Mouse (Mus musculus) CH12.LX (cell line): ENCODE data around the gene Fli1. TPM values are rescaled to one million over a fixed set of nuclear protein-coding genes. Genes with fewer than 3 reads are reported as not detected.

Experiments used
- DNase-seq: peaks from one replicate; pipeline ENCODE4 v3.0.0-alpha.2; 2013; ENCODE audit errors: extremely low read depth
- H3K27ac ChIP-seq: 2 replicates; pipeline ENCODE4 v1.5.1; 2012; ENCODE audit warnings: low read depth, mild to moderate bottlenecking, control low read depth, moderate library complexity; ENCODE audit not compliant: insufficient read depth
- H3K27me3 ChIP-seq: replicated peaks from 2 replicates; pipeline ENCODE3; 2012; ENCODE audit warnings: inconsistent platforms
- H3K36me3 ChIP-seq, 2 experiments: replicated peaks in 1 of 2; 2 replicates each; pipeline versions ENCODE3 to v1.6.1; 2012; ENCODE audit warnings: inconsistent platforms in 1 of 2, low read length in 1 of 2, mild to moderate bottlenecking in 1 of 2, mixed read lengths in 1 of 2, moderate library complexity in 1 of 2; ENCODE audit not compliant: control insufficient read depth in 1 of 2, insufficient read depth in 1 of 2
- H3K4me1 ChIP-seq, 2 experiments: 2 replicates each; pipeline ENCODE4 v1.6.1; 2012; ENCODE audit warnings: inconsistent platforms in 1 of 2, moderate library complexity in 1 of 2; ENCODE audit not compliant: insufficient read depth in 2 of 2, control insufficient read depth in 1 of 2
- H3K4me2 ChIP-seq: 2 replicates; pipeline ENCODE4 v1.6.1; 2012; ENCODE audit warnings: low read depth, mild to moderate bottlenecking, control low read depth; ENCODE audit not compliant: poor library complexity, insufficient read depth, severe bottlenecking
- H3K4me3 ChIP-seq, 3 experiments: fragments of 150-350 bp in 1 of 3; sonication (generic) in 1 of 3; replicated peaks in 1 of 3; 2 replicates each; pipeline versions ENCODE3 to v1.5.1; 2011 to 2012; ENCODE audit warnings: low read depth in 2 of 3, low read length in 2 of 3, mild to moderate bottlenecking in 2 of 3, moderate library complexity in 2 of 3, control low read depth in 1 of 3, improper control_type of control experiment in 1 of 3, inconsistent platforms in 1 of 3, mixed read lengths in 1 of 3; ENCODE audit not compliant: poor library complexity in 1 of 3
- H3K79me2 ChIP-seq: replicated peaks from 2 replicates; pipeline ENCODE4 v1.6.1; 2012; ENCODE audit warnings: mild to moderate bottlenecking, moderate library complexity; ENCODE audit not compliant: control insufficient read depth, poor library complexity, insufficient read depth, severe bottlenecking; ENCODE audit errors: extremely low read depth
- H3K9ac ChIP-seq: 2 replicates; pipeline ENCODE4 v1.6.1; 2012; ENCODE audit warnings: low read depth, mild to moderate bottlenecking, control low read depth, moderate library complexity; ENCODE audit not compliant: insufficient read depth
- H3K9me3 ChIP-seq: replicated peaks from 2 replicates; pipeline ENCODE3; 2012; ENCODE audit warnings: low read length, inconsistent platforms, mixed read lengths
- BHLHE40 ChIP-seq: IDR thresholded peaks from 2 replicates; pipeline ENCODE4 v1.6.1; 2011; ENCODE audit warnings: mild to moderate bottlenecking, low read depth, low read length, improper control_type of control experiment
- CHD2 ChIP-seq: IDR thresholded peaks from 2 replicates; pipeline ENCODE4 v1.6.1; 2011; ENCODE audit warnings: low read length, improper control_type of control experiment
- CTCF ChIP-seq, 2 experiments: IDR thresholded peaks in 1 of 2; conservative IDR thresholded peaks in 1 of 2; 2 replicates each; pipeline ENCODE4 v1.5.1; 2011 to 2012; ENCODE audit warnings: low read depth in 2 of 2, low read length in 2 of 2, improper control_type of control experiment in 1 of 2, inconsistent platforms in 1 of 2, mild to moderate bottlenecking in 1 of 2, moderate library complexity in 1 of 2
- E2F4 ChIP-seq: IDR thresholded peaks from 2 replicates; pipeline ENCODE4 v1.6.1; 2011; ENCODE audit warnings: low read depth, low read length, improper control_type of control experiment; ENCODE audit not compliant: insufficient replicate concordance
- ELF1 ChIP-seq: IDR thresholded peaks from 2 replicates; pipeline ENCODE4 v1.6.1; 2014; ENCODE audit warnings: low read depth, mild to moderate bottlenecking, inconsistent platforms, low read length, improper control_type of control experiment
- JUN ChIP-seq: IDR thresholded peaks from 2 replicates; pipeline ENCODE4 v1.6.1; 2011; ENCODE audit warnings: low read depth, mild to moderate bottlenecking, low read length, improper control_type of control experiment, moderate library complexity; ENCODE audit not compliant: insufficient read depth
- JUND ChIP-seq: conservative IDR thresholded peaks from 2 replicates; pipeline ENCODE4 v1.6.1; 2011; ENCODE audit warnings: low read depth, low read length, improper control_type of control experiment
- KAT2A ChIP-seq: IDR thresholded peaks from 2 replicates; pipeline ENCODE4 v1.6.1; 2012; ENCODE audit warnings: low read length, improper control_type of control experiment, inconsistent platforms; ENCODE audit not compliant: insufficient replicate concordance
- MYC ChIP-seq: IDR thresholded peaks from 2 replicates; pipeline ENCODE4 v1.6.1; 2011; ENCODE audit warnings: low read depth, mild to moderate bottlenecking, improper control_type of control experiment, low read length
- NELFE ChIP-seq: IDR thresholded peaks from 2 replicates; pipeline ENCODE4 v1.6.1; 2011; ENCODE audit warnings: low read depth, low read length, improper control_type of control experiment
- NRF1 ChIP-seq: IDR thresholded peaks from 2 replicates; pipeline ENCODE4 v1.6.1; 2014; ENCODE audit warnings: low read depth, mild to moderate bottlenecking, inconsistent platforms, low read length, improper control_type of control experiment, moderate library complexity
- PAX5 ChIP-seq: IDR thresholded peaks from 2 replicates; pipeline ENCODE4 v1.6.1; 2012; ENCODE audit warnings: low read length, inconsistent platforms, mixed read lengths
- POLR2AphosphoS2 ChIP-seq: IDR thresholded peaks from 2 replicates; pipeline ENCODE4 v1.6.1; 2011; ENCODE audit warnings: low read depth, low read length, improper control_type of control experiment
- SMC3 ChIP-seq: IDR thresholded peaks from 2 replicates; pipeline ENCODE4 v1.6.1; 2011; ENCODE audit warnings: low read depth, low read length, improper control_type of control experiment
- TBP ChIP-seq: conservative IDR thresholded peaks from 2 replicates; pipeline ENCODE4 v1.6.1; 2011; ENCODE audit warnings: low read depth, low read length, improper control_type of control experiment
- TCF12 ChIP-seq: IDR thresholded peaks from 2 replicates; pipeline ENCODE4 v1.6.1; 2014; ENCODE audit warnings: low read depth, mild to moderate bottlenecking, inconsistent platforms, low read length, improper control_type of control experiment
- USF1 ChIP-seq: IDR thresholded peaks from 2 replicates; pipeline ENCODE4 v1.6.1; 2014; ENCODE audit warnings: low read depth, mild to moderate bottlenecking, inconsistent platforms, low read length, improper control_type of control experiment
- ZKSCAN1 ChIP-seq: IDR thresholded peaks from 2 replicates; pipeline ENCODE4 v1.6.1; 2012; ENCODE audit warnings: low read depth, inconsistent platforms, low read length, improper control_type of control experiment, borderline replicate concordance
- dilution Hi-C: fragments of 300-500 bp; cut with MboI; formaldehyde crosslinking; loops from 2 replicates; pipeline ENCODE4 v1.14.3; 2020; ENCODE audit warnings: low sequenced_read_pairs; ENCODE audit not compliant: extremely low pct_unique_long_range_greater_than_20kb, extremely low pct_ligation_motif_present
- in situ Hi-C: fragments of 300-500 bp; cut with MboI; formaldehyde crosslinking; loops from 3 replicates; pipeline ENCODE4 v1.14.3; 2019; ENCODE audit warnings: low sequenced_read_pairs, low pct_ligation_motif_present, low pct_unique_long_range_greater_than_20kb, mixed read lengths
- polyA plus RNA-seq: library from polyadenylated mRNA; unstranded; fragments of >175 nt; gene quantifications from 2 replicates; pipeline ENCODE4 v1.2.1, GENCODE M21; 2012; ENCODE audit warnings: low read depth; ENCODE audit not compliant: insufficient read length
- total RNA-seq, 2 experiments: library from RNA; depleted of rRNA; stranded (reverse); fragments of 300-350 nt in 1 of 2; fragments of >200 nt in 1 of 2; gene quantifications; 2 replicates each; pipeline ENCODE4 v1.2.3; 2012 to 2014

Fli1 gene
- total and polyA plus RNA-seq, 3 experiments = 20.3 to 29.3 (median 20.8) TPM

- in situ Hi-C loops = loop anchor here (25.0 kb wide), 2 partner anchors 674 to 824 kb away; no protein-coding TSS in a partner anchor
Observed at GRCm38 (mm10) chr9:32412836-32413580, 129.7 kb downstream of the Fli1 start.

DNA sequence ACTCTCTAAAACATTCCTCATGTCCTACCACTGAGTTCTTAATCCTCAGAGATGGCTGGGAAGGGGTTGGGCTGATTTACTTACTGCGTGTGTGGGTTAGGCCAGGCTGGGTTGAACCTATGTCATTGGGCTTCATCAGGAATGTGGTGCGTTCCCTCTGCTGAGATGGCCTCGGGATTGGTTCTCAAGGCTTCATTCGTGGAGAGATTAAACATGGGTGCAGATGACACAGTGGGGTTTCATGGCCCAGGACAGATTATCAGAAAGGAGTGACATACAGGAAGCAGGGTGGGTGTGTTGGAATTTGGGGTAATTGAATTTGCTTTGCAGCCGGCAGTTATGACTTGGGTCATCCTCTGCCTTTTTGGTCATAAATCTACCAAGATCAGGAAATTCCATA lies 131.2 kb downstream of the Fli1 start:
- no peaks in the 10 kb centered on the region for H3K36me3 ChIP-seq
- H3K4me2 ChIP-seq = no peak overlapping the region
- H3K9me3 ChIP-seq = no peaks in the 10 kb centered on the region
- no peaks in the 10 kb centered on the region for H3K79me2 ChIP-seq
- H3K4me3 ChIP-seq = no peak overlapping the region
- dilution Hi-C loops = no loop called here
- H3K27me3 ChIP-seq = no peaks in the 10 kb centered on the region
- in situ Hi-C loops = loop anchor here (25.0 kb wide), 2 partner anchors 676 to 826 kb away; no protein-coding TSS in a partner anchor
- no peak overlapping the region for H3K27ac ChIP-seq
- no peak for DNase-seq
- no peak for TF ChIP-seq PAX5
- no peak for TF ChIP-seq SMC3
- TF ChIP-seq BHLHE40 = no peak
- no peak for TF ChIP-seq ZKSCAN1
- TF ChIP-seq JUN = no peak
- no peak for TF ChIP-seq ELF1
- TF ChIP-seq KAT2A = no peak
- TF ChIP-seq NRF1 = no peak
- no peak for TF ChIP-seq JUND
- no peak for TF ChIP-seq USF1
- no peak for TF ChIP-seq NELFE
- TF ChIP-seq CTCF (conservative IDR thresholded peaks at IDR 0.05 in 1 of 2, IDR thresholded peaks at IDR 0.05 in 1 of 2; ENCODE audit: low read depth in 2 of 2, low read length in 2 of 2) = no peak
- no peak for TF ChIP-seq CHD2
- H3K9ac ChIP-seq = no peak overlapping the region
- peaks cover 0 to 8% of the 10 kb centered on the region in 2 experiments; a peak in 2 of 4 replicates for H3K4me1 ChIP-seq

More at GRCm38 (mm10) chr9:32412836-32413580, 129.7 kb downstream of the Fli1 start:
- no peak overlapping the region for H3K4me3 ChIP-seq
- no peak for TF ChIP-seq POLR2AphosphoS2
- no peak for TF ChIP-seq TCF12
- no peak for TF ChIP-seq E2F4
- TF ChIP-seq NRF1 = no peak
- TF ChIP-seq NELFE = no peak
- TF ChIP-seq TBP = no peak
- no peak for TF ChIP-seq MYC
- no peaks in the 10 kb centered on the region for H3K9me3 ChIP-seq
- no peak overlapping the region for H3K4me2 ChIP-seq
- dilution Hi-C loops = no loop called here
- no peaks in the 10 kb centered on the region for H3K27me3 ChIP-seq
- no peaks in the 10 kb centered on the region for H3K79me2 ChIP-seq
- no peak overlapping the region for H3K9ac ChIP-seq
- peaks cover 0 to 3% of the 10 kb centered on the region in 2 experiments for H3K36me3 ChIP-seq
- no peak for DNase-seq
- H3K27ac ChIP-seq = no peak overlapping the region
- no peaks in the 10 kb centered on the region for H3K4me1 ChIP-seq
